Mouse (Mus musculus): ENCODE measurements at regions not wholly inside any gene's neighbourhood (a gene's known extent, or its start where the extent isn't known, plus 50 kb on each side); places are given as distances from the start of the nearest gene placed in this dataset.

- no peaks in the 10 kb centered on the region for H3K36me3 ChIP-seq (ENCODE audit: control insufficient read depth, insufficient read depth)
- H3K4me2 ChIP-seq (ENCODE audit: low read depth): no peak overlapping the region
- no peaks in the 10 kb centered on the region for H3K27me3 ChIP-seq (ENCODE audit: control insufficient read depth, insufficient read depth, insufficient read length)
- TF ChIP-seq SRF (IDR thresholded peaks at IDR 0.05; ENCODE audit: control insufficient read depth, insufficient read length, low read depth): no peak
- TF ChIP-seq POLR2A (IDR thresholded peaks at IDR 0.05; ENCODE audit: insufficient read length, low read depth): no peak
- no peak for TF ChIP-seq MAX (IDR thresholded peaks at IDR 0.05; ENCODE audit: low read depth)
- no peak for TF ChIP-seq TCF12 (IDR thresholded peaks at IDR 0.05; ENCODE audit: insufficient read depth, poor library complexity, severe bottlenecking)
- no peak for TF ChIP-seq TCF3 (IDR thresholded peaks at IDR 0.05; ENCODE audit: insufficient read length, low read depth)
- TF ChIP-seq POLR2AphosphoS2 (IDR thresholded peaks at IDR 0.05; ENCODE audit: insufficient read length, low read depth): no peak
- TF ChIP-seq CEBPB (IDR thresholded peaks at IDR 0.05; ENCODE audit: insufficient read depth, poor library complexity, severe bottlenecking): no peak
- TF ChIP-seq USF1 (IDR thresholded peaks at IDR 0.05; ENCODE audit: low read depth): no peak
- no peak for TF ChIP-seq MYOG (IDR thresholded peaks at IDR 0.05; ENCODE audit: control insufficient read depth in 1 of 3, insufficient read depth in 1 of 3, insufficient read length in 2 of 3, low read depth in 2 of 3)
- no peak for TF ChIP-seq MYOD1 (IDR thresholded peaks at IDR 0.05; ENCODE audit: control insufficient read depth in 1 of 3, insufficient read length in 2 of 3, low read depth in 2 of 3)
- no peak for TF ChIP-seq REST (IDR thresholded peaks at IDR 0.05; ENCODE audit: insufficient read depth, insufficient read length)
- H3K4me3 ChIP-seq: no peak overlapping the region
- H3K79me2 ChIP-seq (ENCODE audit: control insufficient read depth, insufficient read depth): no peaks in the 10 kb centered on the region
- no peak overlapping the region for H3ac ChIP-seq (ENCODE audit: control insufficient read depth, insufficient read length)
Observed at GRCm38 (mm10) chr5:119587239-119587811, 83.1 kb upstream of the Tbx3 start.

GRCm38 (mm10) chr5:119588340-119589272, 81.9 kb upstream of the Tbx3 start:
- Histone ChIP-seq H3K4me3 (no peak overlapping the region), H3ac (ENCODE audit: control insufficient read depth, insufficient read length) (no peak overlapping the region), H3K36me3 (ENCODE audit: control insufficient read depth, insufficient read depth) (no peaks in the 10 kb centered on the region), H3K27me3 (ENCODE audit: control insufficient read depth, insufficient read depth, insufficient read length) (no peaks in the 10 kb centered on the region), H3K79me2 (ENCODE audit: control insufficient read depth, insufficient read depth) (no peaks in the 10 kb centered on the region), H3K4me2 (ENCODE audit: low read depth) (no peak overlapping the region)
- TF ChIP-seq POLR2A (IDR thresholded peaks at IDR 0.05; ENCODE audit: insufficient read length, low read depth) (no peak), MYOG (IDR thresholded peaks at IDR 0.05; ENCODE audit: control insufficient read depth in 1 of 3, insufficient read depth in 1 of 3, insufficient read length in 2 of 3, low read depth in 2 of 3) (no peak), E2F4 (IDR thresholded peaks at IDR 0.05; ENCODE audit: insufficient read depth) (no peak), POLR2AphosphoS2 (IDR thresholded peaks at IDR 0.05; ENCODE audit: insufficient read length, low read depth) (no peak), MYOD1 (IDR thresholded peaks at IDR 0.05; ENCODE audit: control insufficient read depth in 1 of 3, insufficient read length in 2 of 3, low read depth in 2 of 3) (no peak), SRF (IDR thresholded peaks at IDR 0.05; ENCODE audit: control insufficient read depth, insufficient read length, low read depth) (no peak), CEBPB (IDR thresholded peaks at IDR 0.05; ENCODE audit: insufficient read depth, poor library complexity, severe bottlenecking) (no peak), TCF3 (IDR thresholded peaks at IDR 0.05; ENCODE audit: insufficient read length, low read depth) (no peak), REST (IDR thresholded peaks at IDR 0.05; ENCODE audit: insufficient read depth, insufficient read length) (no peak), TCF12 (IDR thresholded peaks at IDR 0.05; ENCODE audit: insufficient read depth, poor library complexity, severe bottlenecking) (no peak), USF1 (IDR thresholded peaks at IDR 0.05; ENCODE audit: low read depth) (no peak), MAX (IDR thresholded peaks at IDR 0.05; ENCODE audit: low read depth) (no peak)

- no peak overlapping the region for H3K4me2 ChIP-seq (ENCODE audit: low read depth)
- H3K36me3 ChIP-seq (ENCODE audit: control insufficient read depth, insufficient read depth): no peaks in the 10 kb centered on the region
- no peaks in the 10 kb centered on the region for H3K79me2 ChIP-seq (ENCODE audit: control insufficient read depth, insufficient read depth)
- TF ChIP-seq POLR2A (IDR thresholded peaks at IDR 0.05; ENCODE audit: insufficient read length, low read depth): no peak
- no peak for TF ChIP-seq REST (IDR thresholded peaks at IDR 0.05; ENCODE audit: insufficient read depth, insufficient read length)
- no peak for TF ChIP-seq CEBPB (IDR thresholded peaks at IDR 0.05; ENCODE audit: insufficient read depth, poor library complexity, severe bottlenecking)
- TF ChIP-seq E2F4 (IDR thresholded peaks at IDR 0.05; ENCODE audit: insufficient read depth): no peak
- no peak for TF ChIP-seq MYOD1 (IDR thresholded peaks at IDR 0.05; ENCODE audit: control insufficient read depth in 1 of 3, insufficient read length in 2 of 3, low read depth in 2 of 3)
- TF ChIP-seq MYOG (IDR thresholded peaks at IDR 0.05; ENCODE audit: control insufficient read depth in 1 of 3, insufficient read depth in 1 of 3, insufficient read length in 2 of 3, low read depth in 2 of 3): no peak
- TF ChIP-seq TCF3 (IDR thresholded peaks at IDR 0.05; ENCODE audit: insufficient read length, low read depth): no peak
- H3K27me3 ChIP-seq (ENCODE audit: control insufficient read depth, insufficient read depth, insufficient read length): no peaks in the 10 kb centered on the region
- no peak overlapping the region for H3K4me3 ChIP-seq
- no peak overlapping the region for H3ac ChIP-seq (ENCODE audit: control insufficient read depth, insufficient read length)
Observed at GRCm38 (mm10) chr5:119591271-119591670, 79.2 kb upstream of the Tbx3 start.

GRCm38 (mm10) chr5:119592891-119593290, 77.6 kb upstream of the Tbx3 start:
- no peaks in the 10 kb centered on the region for H3K27me3 ChIP-seq (ENCODE audit: control insufficient read depth, insufficient read depth, insufficient read length)
- no peak overlapping the region for H3K4me2 ChIP-seq (ENCODE audit: low read depth)
- H3K4me3 ChIP-seq: no peak overlapping the region
- no peaks in the 10 kb centered on the region for H3K79me2 ChIP-seq (ENCODE audit: control insufficient read depth, insufficient read depth)
- TF ChIP-seq POLR2AphosphoS2 (IDR thresholded peaks at IDR 0.05; ENCODE audit: insufficient read length, low read depth): no peak
- no peak for TF ChIP-seq TCF3 (IDR thresholded peaks at IDR 0.05; ENCODE audit: insufficient read length, low read depth)
- no peak for TF ChIP-seq REST (IDR thresholded peaks at IDR 0.05; ENCODE audit: insufficient read depth, insufficient read length)
- TF ChIP-seq TCF12 (IDR thresholded peaks at IDR 0.05; ENCODE audit: insufficient read depth, poor library complexity, severe bottlenecking): no peak
- no peak for TF ChIP-seq MYOD1 (IDR thresholded peaks at IDR 0.05; ENCODE audit: control insufficient read depth in 1 of 3, insufficient read length in 2 of 3, low read depth in 2 of 3)
- no peak for TF ChIP-seq POLR2A (IDR thresholded peaks at IDR 0.05; ENCODE audit: insufficient read length, low read depth)
- no peak for TF ChIP-seq E2F4 (IDR thresholded peaks at IDR 0.05; ENCODE audit: insufficient read depth)
- no peak for TF ChIP-seq USF1 (IDR thresholded peaks at IDR 0.05; ENCODE audit: low read depth)
- TF ChIP-seq SRF (IDR thresholded peaks at IDR 0.05; ENCODE audit: control insufficient read depth, insufficient read length, low read depth): no peak
- no peak for TF ChIP-seq MAX (IDR thresholded peaks at IDR 0.05; ENCODE audit: low read depth)
- TF ChIP-seq CEBPB (IDR thresholded peaks at IDR 0.05; ENCODE audit: insufficient read depth, poor library complexity, severe bottlenecking): no peak
- TF ChIP-seq MYOG (IDR thresholded peaks at IDR 0.05; ENCODE audit: control insufficient read depth in 1 of 3, insufficient read depth in 1 of 3, insufficient read length in 2 of 3, low read depth in 2 of 3): no peak
- no peaks in the 10 kb centered on the region for H3K36me3 ChIP-seq (ENCODE audit: control insufficient read depth, insufficient read depth)
- no peak overlapping the region for H3ac ChIP-seq (ENCODE audit: control insufficient read depth, insufficient read length)
